Mouse (Mus musculus): ENCODE measurements around the gene H1f0. TPM values are rescaled to one million over a fixed set of nuclear protein-coding genes. Genes with fewer than 3 reads are reported as not detected.
"Not testable (repeated sequence)": the region's sequence is repeated elsewhere in the genome, so short reads cannot be mapped to it uniquely, and the experiment has no call there.

H1f0 gene
- polyA plus RNA-seq, 1 experiment from 2014 or later, result 160 TPM

- WGBS, result 44% methylated on average over 14 of the region's 14 CpGs
- H3K4me2 ChIP-seq (ENCODE audit: low read length), result peak overlapping the region; percentile 92
- H3K27ac ChIP-seq (ENCODE audit: low read depth), result peak overlapping the region; percentile 97; the same call in 1 of the 2 replicates
- peak overlapping the region; percentile 99 for H3K9ac ChIP-seq (ENCODE audit: low read length)
- H3K4me1 ChIP-seq (replicated peaks; ENCODE audit: control insufficient read depth, insufficient read depth, low read length), result peaks cover 38% of the 10 kb centered on the region
- H3K36me3 ChIP-seq (ENCODE audit: control insufficient read depth, insufficient read depth, low read length), result no peaks in the 10 kb centered on the region
- ATAC-seq (replicated peaks; ENCODE audit: low FRiP score, low TSS enrichment, low read depth) (no peak), DNase-seq (ENCODE audit: low spot score) (no peak)
- H3K27me3 ChIP-seq (replicated peaks; ENCODE audit: control insufficient read depth, insufficient read depth, low read length), result no peaks in the 10 kb centered on the region
- peak overlapping the region; percentile 78 for H3K4me3 ChIP-seq (ENCODE audit: low read depth, low read length)
- no peaks in the 10 kb centered on the region for H3K9me3 ChIP-seq (ENCODE audit: control insufficient read depth, low read length)
Observed at GRCm38 (mm10) chr15:79026511-79027290, 1.5 kb upstream of the H1f0 start.

- Histone ChIP-seq H3K4me3 (ENCODE audit: low read depth, low read length) (peak overlapping the region; percentile 78), H3K27me3 (replicated peaks; ENCODE audit: control insufficient read depth, insufficient read depth, low read length) (no peaks in the 10 kb centered on the region), H3K4me2 (ENCODE audit: low read length) (peak overlapping the region; percentile 92), H3K9ac (ENCODE audit: low read length) (peak overlapping the region; percentile 99), H3K9me3 (ENCODE audit: control insufficient read depth, low read length) (no peaks in the 10 kb centered on the region), H3K36me3 (ENCODE audit: control insufficient read depth, insufficient read depth, low read length) (no peaks in the 10 kb centered on the region), H3K27ac (ENCODE audit: low read depth) (peak overlapping the region; percentile 97), H3K4me1 (replicated peaks; ENCODE audit: control insufficient read depth, insufficient read depth, low read length) (peaks cover 44% of the 10 kb centered on the region)
- ATAC-seq (replicated peaks; ENCODE audit: low FRiP score, low TSS enrichment, low read depth) (peak; percentile 17; the same call in 1 of the 2 replicates), DNase-seq (ENCODE audit: low spot score) (peak; percentile 77)
- 6% methylated on average over 44 of the region's 46 CpGs for WGBS
Observed at GRCm38 (mm10) chr15:79027291-79028205, 702 bp upstream of the H1f0 start.

- peak overlapping the region; percentile 92 for H3K4me2 ChIP-seq (ENCODE audit: low read length)
- H3K9me3 ChIP-seq (ENCODE audit: control insufficient read depth, low read length), result no peaks in the 10 kb centered on the region
- peaks cover 38% of the 10 kb centered on the region for H3K4me1 ChIP-seq (replicated peaks; ENCODE audit: control insufficient read depth, insufficient read depth, low read length)
- no peaks in the 10 kb centered on the region for H3K27me3 ChIP-seq (replicated peaks; ENCODE audit: control insufficient read depth, insufficient read depth, low read length)
- no peaks in the 10 kb centered on the region for H3K36me3 ChIP-seq (ENCODE audit: control insufficient read depth, insufficient read depth, low read length)
- DNase-seq (ENCODE audit: low spot score) (no peak), ATAC-seq (replicated peaks; ENCODE audit: low FRiP score, low TSS enrichment, low read depth) (no peak)
- peak overlapping the region; percentile 97 for H3K27ac ChIP-seq (ENCODE audit: low read depth)
- peak overlapping the region; percentile 78 for H3K4me3 ChIP-seq (ENCODE audit: low read depth, low read length)
- WGBS, result 27% methylated on average over 16 of the region's 16 CpGs
- peak overlapping the region; percentile 99 for H3K9ac ChIP-seq (ENCODE audit: low read length)
Observed at GRCm38 (mm10) chr15:79028823-79029484, 704 bp downstream of the H1f0 start.

- Histone ChIP-seq H3K4me1 (replicated peaks; ENCODE audit: control insufficient read depth, insufficient read depth, low read length) (peaks cover 38% of the 10 kb centered on the region), H3K9me3 (ENCODE audit: control insufficient read depth, low read length) (no peaks in the 10 kb centered on the region)
- DNase-seq (ENCODE audit: low spot score), result peak; percentile 69
Observed at GRCm38 (mm10) chr15:79029519-79030241, 1.4 kb downstream of the H1f0 start.

DNA sequence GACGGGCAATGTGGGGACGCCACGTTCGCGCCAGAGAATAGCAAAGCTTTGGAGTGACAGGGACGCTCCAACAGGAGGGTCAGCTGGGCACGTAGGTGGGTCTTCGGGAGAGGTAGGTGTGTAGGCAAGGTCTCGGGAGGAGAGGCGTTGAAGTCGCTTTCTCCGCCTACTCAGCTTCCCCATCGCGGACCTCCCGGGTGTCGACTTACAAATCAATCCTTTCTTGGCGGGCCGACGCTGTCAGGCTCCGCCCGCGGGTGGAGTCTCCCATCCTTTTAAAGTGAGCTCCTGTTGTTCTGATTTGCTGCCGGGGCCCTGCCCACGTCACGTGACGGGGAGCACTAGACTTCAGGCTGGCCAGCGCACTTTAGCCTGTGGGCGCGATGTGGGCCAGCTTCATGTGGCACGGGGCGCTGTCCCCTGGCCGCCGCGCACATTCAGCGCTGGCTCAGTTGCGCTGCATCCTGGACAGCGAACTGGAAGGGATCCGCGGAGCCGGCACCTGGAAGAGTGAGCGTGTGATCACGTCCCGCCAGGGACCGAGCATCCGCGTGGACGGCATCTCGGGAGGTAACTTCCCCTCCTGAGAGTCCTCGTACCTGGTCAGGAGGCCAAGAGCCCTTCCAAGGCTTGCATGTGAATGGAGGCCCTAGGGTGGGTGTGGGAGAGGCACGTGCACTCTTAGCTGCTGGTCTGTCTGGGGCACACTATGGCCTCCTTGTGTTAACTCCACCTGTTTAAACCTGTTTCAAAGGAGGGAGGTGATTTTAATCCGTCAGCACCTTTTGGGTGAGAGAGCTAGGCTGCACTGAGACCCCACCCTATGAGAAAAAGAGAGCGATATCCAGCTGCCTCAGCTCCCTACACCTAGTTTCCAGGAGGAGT lies 2.5 kb downstream of the H1f0 start:
- peak; percentile 78 for ATAC-seq (replicated peaks; ENCODE audit: low FRiP score, low TSS enrichment, low read depth)
- DNase-seq (ENCODE audit: low spot score), result peak; percentile 94
- peak overlapping the region; percentile 71 for H3K27ac ChIP-seq (ENCODE audit: low read depth)

More at GRCm38 (mm10) chr15:79029519-79030241, 1.4 kb downstream of the H1f0 start:
- peak overlapping the region; percentile 97 for H3K27ac ChIP-seq (ENCODE audit: low read depth)
- peak overlapping the region; percentile 78 for H3K4me3 ChIP-seq (ENCODE audit: low read depth, low read length)
- no peak for ATAC-seq (replicated peaks; ENCODE audit: low FRiP score, low TSS enrichment, low read depth)
- 6% methylated on average over 11 of the region's 11 CpGs for WGBS
- no peaks in the 10 kb centered on the region; the same call in 1 of the 2 replicates for H3K36me3 ChIP-seq (ENCODE audit: control insufficient read depth, insufficient read depth, low read length)
- H3K9ac ChIP-seq (ENCODE audit: low read length), result peak overlapping the region; percentile 99
- H3K4me2 ChIP-seq (ENCODE audit: low read length), result peak overlapping the region; percentile 92
- H3K27me3 ChIP-seq (replicated peaks; ENCODE audit: control insufficient read depth, insufficient read depth, low read length), result no peaks in the 10 kb centered on the region

DNA sequence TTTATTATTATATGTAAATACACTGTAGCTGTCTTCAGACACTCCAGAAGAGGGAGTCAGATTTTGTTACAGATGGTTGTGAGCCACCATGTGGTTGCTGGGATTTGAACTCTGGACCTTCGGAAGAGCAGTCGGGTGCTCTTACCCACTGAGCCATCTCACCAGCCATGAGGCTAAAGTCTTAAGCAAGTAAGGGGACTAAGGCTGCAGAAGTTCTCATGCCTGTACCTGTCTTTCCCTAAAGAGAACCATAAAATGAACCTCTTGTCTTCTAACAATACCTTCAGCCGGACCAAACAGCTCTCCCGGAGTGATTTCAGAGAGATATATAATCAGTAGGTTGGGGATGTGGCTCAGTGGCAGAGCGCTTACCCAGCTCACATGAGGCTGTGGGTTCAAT lies 3.7 kb downstream of the H1f0 start:
- H3K9ac ChIP-seq (ENCODE audit: low read length); DNase-seq (ENCODE audit: low spot score); H3K4me3 ChIP-seq (ENCODE audit: low read depth, low read length); H3K27ac ChIP-seq (ENCODE audit: low read depth); H3K9me3 ChIP-seq (ENCODE audit: control insufficient read depth, low read length); ATAC-seq (replicated peaks; ENCODE audit: low FRiP score, low TSS enrichment, low read depth); H3K4me2 ChIP-seq (ENCODE audit: low read length); H3K27me3 ChIP-seq (replicated peaks; ENCODE audit: control insufficient read depth, insufficient read depth, low read length): not testable (repeated sequence)
- Histone ChIP-seq H3K36me3 (ENCODE audit: control insufficient read depth, insufficient read depth, low read length) (peaks cover 13% of the 10 kb centered on the region), H3K4me1 (replicated peaks; ENCODE audit: control insufficient read depth, insufficient read depth, low read length) (peaks cover 22% of the 10 kb centered on the region; the same call in 1 of the 2 replicates)
- 94% methylated on average over 5 of the region's 5 CpGs for WGBS

More for the DNA sequence above, 2.5 kb downstream of the H1f0 start:
- under 1% methylated on average over 52 of the region's 52 CpGs for WGBS
- H3K4me1 ChIP-seq (replicated peaks; ENCODE audit: control insufficient read depth, insufficient read depth, low read length), result peaks cover 33% of the 10 kb centered on the region
- H3K9me3 ChIP-seq (ENCODE audit: control insufficient read depth, low read length), result no peaks in the 10 kb centered on the region
- no peaks in the 10 kb centered on the region for H3K27me3 ChIP-seq (replicated peaks; ENCODE audit: control insufficient read depth, insufficient read depth, low read length)
- H3K9ac ChIP-seq (ENCODE audit: low read length), result peak overlapping the region; percentile 99
- peaks cover 5% of the 10 kb centered on the region for H3K36me3 ChIP-seq (ENCODE audit: control insufficient read depth, insufficient read depth, low read length)
- H3K4me3 ChIP-seq (ENCODE audit: low read depth, low read length), result peak overlapping the region; percentile 78
- peak overlapping the region; percentile 92 for H3K4me2 ChIP-seq (ENCODE audit: low read length)

DNA sequence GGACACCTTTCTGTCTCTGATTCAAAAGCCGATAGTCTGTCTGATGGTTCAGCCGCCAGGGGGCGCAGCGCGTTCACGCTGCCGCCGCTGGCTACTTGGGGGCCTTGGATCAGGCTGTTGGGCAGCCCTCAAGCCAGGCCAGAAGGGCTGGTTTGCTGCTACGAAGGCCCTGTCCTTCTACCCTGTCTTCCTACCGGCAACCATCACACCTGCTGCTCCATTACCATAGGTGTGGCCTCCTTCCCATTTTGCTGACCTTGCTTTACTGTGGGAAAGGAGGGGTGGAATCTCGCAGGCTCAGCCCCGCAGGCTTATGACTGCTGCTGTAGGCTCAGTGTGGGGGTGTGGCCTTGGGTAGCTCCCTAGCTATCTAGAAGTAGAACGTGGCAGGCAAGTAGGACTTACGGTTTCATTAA lies 9.7 kb downstream of the H1f0 start:
- H3K27me3 ChIP-seq (replicated peaks; ENCODE audit: control insufficient read depth, insufficient read depth, low read length), result peaks cover 22% of the 10 kb centered on the region
- ATAC-seq (replicated peaks; ENCODE audit: low FRiP score, low TSS enrichment, low read depth) (peak; percentile 40; the same call in 1 of the 2 replicates), DNase-seq (ENCODE audit: low spot score) (peak; percentile 89)
- H3K9me3 ChIP-seq (ENCODE audit: control insufficient read depth, low read length), result no peaks in the 10 kb centered on the region
- no peak overlapping the region for H3K27ac ChIP-seq (ENCODE audit: low read depth)
- H3K4me3 ChIP-seq (ENCODE audit: low read depth, low read length), result no peak overlapping the region
- peaks cover 19% of the 10 kb centered on the region for H3K36me3 ChIP-seq (ENCODE audit: control insufficient read depth, insufficient read depth, low read length)
- no peak overlapping the region for H3K9ac ChIP-seq (ENCODE audit: low read length)
- peaks cover 14% of the 10 kb centered on the region; the same call in 1 of the 2 replicates for H3K4me1 ChIP-seq (replicated peaks; ENCODE audit: control insufficient read depth, insufficient read depth, low read length)
- WGBS, result 8% methylated on average over 14 of the region's 14 CpGs
- no peak overlapping the region for H3K4me2 ChIP-seq (ENCODE audit: low read length)

Measured in intestine, embryonic 14.5 days (tissue).